Mouse (Mus musculus) brain, embryonic 14.5 days (tissue): ENCODE data around the gene Mapkbp1.

ENCODE experiments used
- CTCF ChIP-seq: fragments of 200-500 bp; IDR thresholded peaks from 2 replicates; pipeline ENCODE4 v1.5.1; 2012; ENCODE audit warnings: inconsistent platforms, mild to moderate bottlenecking, moderate library complexity, borderline replicate concordance; ENCODE audit not compliant: insufficient read depth, insufficient read length; ENCODE audit errors: extremely low read depth
- POLR2A ChIP-seq: fragments of 200-500 bp; IDR thresholded peaks from 2 replicates; pipeline ENCODE4 v1.6.1; 2012; ENCODE audit warnings: mild to moderate bottlenecking, inconsistent platforms, borderline replicate concordance; ENCODE audit not compliant: poor library complexity, insufficient read depth, insufficient read length, severe bottlenecking; ENCODE audit errors: extremely low read depth

GRCm38 (mm10) chr2:120062248-120062647 is 89.7 kb downstream of the Mapkbp1 start:
- no peak for TF ChIP-seq CTCF
- no peak for TF ChIP-seq POLR2A
